26 mouse cellular contexts compared by ENCODE assay signal in genomic region chr7:83616268-83616667, GRCm38 (mm10). TPM values are rescaled to one million over a fixed set of nuclear protein-coding genes. Genes with fewer than 3 reads are reported as not detected.
A peak's percentile ranks its signal among the peaks of the same experiment; 100 is the strongest.
DNase-seq lines count a peak whose midpoint lies in the region; ATAC-seq lines count a peak whose summit lies in the region.
"Had no signal": no experiment of that assay in that cellular context is flagged by ENCODE, and none has a peak within 500 bp of the region (broad histone marks: within the 10 kb centered on the region; RNA-seq: fewer than 3 reads in every experiment).

No protein-coding gene starts in this region.

- H3K4me2 ChIP-seq in kidney, embryonic 14.5 days (replicated peaks; ENCODE audit: low read depth, low read length) = no peak overlapping the region
- no peak overlapping the region for H3K4me2 ChIP-seq in hindbrain, embryonic 12.5 days (replicated peaks)
- H3K4me2 ChIP-seq: heart, embryonic 13.5 days; liver, embryonic 13.5 days; lung, embryonic 15.5 days had no signal

- no peak for DNase-seq in kidney, adult 8-10 months
- peak; percentile 6 for DNase-seq in urinary bladder, adult 2 months (ENCODE audit: low spot score)
- no peak for DNase-seq in urinary bladder, postnatal 4 days (ENCODE audit: low spot score in 2 of 2)
- DNase-seq in adrenal gland, adult 2 months = no peak
- DNase-seq: adrenal gland, adult 8-10 months; cerebellum, adult 11-12 months; cerebellum, postnatal 36 days; heart, postnatal 4 days; kidney, postnatal 36 days; layer of hippocampus, adult 9-11 months; liver, embryonic 13.5 days; midbrain, embryonic 14.5 days; retina, postnatal 1 day; thymus, postnatal 4 days had no signal

- 73% methylated on average over 3 of the region's 3 CpGs for WGBS in kidney, embryonic 14.5 days
- WGBS in hindbrain, embryonic 12.5 days = 94% methylated on average over 3 of the region's 3 CpGs

- H3K27me3 ChIP-seq in kidney, embryonic 14.5 days (ENCODE audit: control insufficient read depth, insufficient read depth, low read length) = no peaks in the 10 kb centered on the region
- H3K27me3 ChIP-seq in hindbrain, embryonic 12.5 days = no peaks in the 10 kb centered on the region
- H3K27me3 ChIP-seq: heart, embryonic 13.5 days; liver, embryonic 13.5 days; lung, embryonic 15.5 days had no signal

- no peaks in the 10 kb centered on the region; the same call in none of the 2 replicates for H3K4me1 ChIP-seq in kidney, embryonic 14.5 days (ENCODE audit: control insufficient read depth, insufficient read depth, low read length)
- H3K4me1 ChIP-seq in hindbrain, embryonic 12.5 days = no peaks in the 10 kb centered on the region
- H3K4me1 ChIP-seq: forebrain, embryonic 10.5 days; limb, embryonic 10.5 days; liver, embryonic 13.5 days; lung, embryonic 15.5 days; megakaryocyte, embryonic 14.5 days had no signal

- no peak for ATAC-seq in kidney, embryonic 14.5 days (ENCODE audit: low FRiP score, low TSS enrichment)
- peak; percentile 91 for ATAC-seq in megakaryocyte progenitor cell, adult 5-6 weeks (replicated peaks; ENCODE audit: poor library complexity)
- no peak for ATAC-seq in hindbrain, embryonic 12.5 days (ENCODE audit: low FRiP score)
- ATAC-seq: hindbrain, embryonic 16.5 days; intestine, postnatal 0 days had no signal

- H3K27ac ChIP-seq in kidney, embryonic 14.5 days (ENCODE audit: low read depth, low read length) = 0 out of 2 replicates have a peak overlapping the region, but pooled peaks have one; percentile 4
- no peak overlapping the region for H3K27ac ChIP-seq in hindbrain, embryonic 12.5 days
- H3K27ac ChIP-seq: forebrain, embryonic 10.5 days; heart, embryonic 13.5 days; left cerebral cortex, adult 2 months; limb, embryonic 10.5 days; liver, embryonic 13.5 days; lung, embryonic 15.5 days had no signal

- H3K9me3 ChIP-seq in kidney, embryonic 14.5 days (ENCODE audit: control insufficient read depth, low read length) = no peaks in the 10 kb centered on the region
- no peaks in the 10 kb centered on the region for H3K9me3 ChIP-seq in hindbrain, embryonic 12.5 days (replicated peaks)
- H3K9me3 ChIP-seq: forebrain, embryonic 10.5 days; heart, embryonic 13.5 days; limb, embryonic 10.5 days; liver, embryonic 13.5 days; lung, embryonic 15.5 days; megakaryocyte, embryonic 14.5 days had no signal

- no peak overlapping the region for H3K9ac ChIP-seq in kidney, embryonic 14.5 days (ENCODE audit: low read depth, low read length)
- H3K9ac ChIP-seq in hindbrain, embryonic 12.5 days = no peak overlapping the region
- H3K9ac ChIP-seq: heart, embryonic 13.5 days; liver, embryonic 13.5 days; lung, embryonic 15.5 days had no signal

- no peak overlapping the region for H3K4me3 ChIP-seq in kidney, embryonic 14.5 days (ENCODE audit: low read length)
- no peak overlapping the region for H3K4me3 ChIP-seq in hindbrain, embryonic 12.5 days
- H3K4me3 ChIP-seq: forebrain, embryonic 10.5 days; heart, embryonic 13.5 days; left cerebral cortex, adult 2 months; limb, embryonic 10.5 days; liver, embryonic 13.5 days; lung, embryonic 15.5 days; megakaryocyte, embryonic 14.5 days had no signal

- H3K36me3 ChIP-seq in kidney, embryonic 14.5 days (ENCODE audit: control insufficient read depth, insufficient read depth, low read length) = no peaks in the 10 kb centered on the region
- no peaks in the 10 kb centered on the region for H3K36me3 ChIP-seq in hindbrain, embryonic 12.5 days
- H3K36me3 ChIP-seq: forebrain, embryonic 10.5 days; heart, embryonic 13.5 days; limb, embryonic 10.5 days; liver, embryonic 13.5 days; lung, embryonic 15.5 days had no signal

RNA-seq across cellular contexts. Expression of gene Stard5, which starts 15.5 kb away (rescaled TPM):
- 13.0 and 19.4 TPM in 2 replicates for polyA plus RNA-seq in kidney, embryonic 14.5 days (2014; fragmentation: Nextera tagmentation; extraction: Ambion mirVana)
- 47.2 and 48.8 TPM in 2 replicates for polyA plus RNA-seq in urinary bladder, adult 2 months (2012; rRNA removed)
- 9.4 and 11.3 TPM in 2 replicates for total RNA-seq in megakaryocyte progenitor cell, adult 5-6 weeks (2015)
- total RNA-seq in megakaryocyte progenitor cell, adult 5-6 weeks (2017) = 10.0 and 11.0 TPM in 2 replicates
- 11.6 and 12.9 TPM in 2 replicates for polyA plus RNA-seq in hindbrain, embryonic 12.5 days (2016; fragmentation: Nextera tagmentation; extraction: Ambion mirVana)
- 10 to 100 TPM; 21.1 to 28.5 TPM for total RNA-seq in adrenal gland, adult 2 months (2021)
- 8.1 and 13.3 TPM in 2 replicates for polyA plus RNA-seq in adrenal gland, adult 2 months (2012; rRNA removed)

RNA-seq across cellular contexts. Expression of gene Tmc3, which starts 31.5 kb away (rescaled TPM):
- 0.84 and 0.91 TPM in 2 replicates for polyA plus RNA-seq in kidney, embryonic 14.5 days (2014; fragmentation: Nextera tagmentation; extraction: Ambion mirVana)
- 0.12 TPM in 2 replicates for polyA plus RNA-seq in urinary bladder, adult 2 months (2012; rRNA removed)
- total RNA-seq in megakaryocyte progenitor cell, adult 5-6 weeks (2015) = 0.64 TPM in 1 of 2 replicates, not detected in the other
- 0.17 TPM in 1 of 2 replicates, not detected in the other for total RNA-seq in megakaryocyte progenitor cell, adult 5-6 weeks (2017)
- 0.26 and 1.2 TPM in 2 replicates for polyA plus RNA-seq in hindbrain, embryonic 12.5 days (2016; fragmentation: Nextera tagmentation; extraction: Ambion mirVana)
- total RNA-seq in adrenal gland, adult 2 months (2021) = under 1 TPM; 0.12 to 0.17 TPM
- polyA plus RNA-seq in adrenal gland, adult 2 months (2012; rRNA removed) = 0.08 and 0.26 TPM in 2 replicates
- polyA plus RNA-seq: C2C12 had no signal
